Mouse (Mus musculus) retina, embryonic 14.5 days (tissue): Measurements from ENCODE around the gene Gria1.

ENCODE experiments used
- DNase-seq: peaks from one replicate; pipeline ENCODE4 v3.0.0-alpha.2; 2015; ENCODE audit warnings: low spot score

Gria1 gene

GRCm38 (mm10) chr11:57298263-57298662 lies 287.1 kb downstream of the Gria1 start:
- DNase-seq = peak; percentile 81

- DNase-seq = no peak
Observed at GRCm38 (mm10) chr11:57298665-57299064, 287.5 kb downstream of the Gria1 start.

GRCm38 (mm10) chr11:57303602-57304001 lies 292.4 kb downstream of the Gria1 start:
- DNase-seq = no peak

GRCm38 (mm10) chr11:57306116-57306515 lies 294.9 kb downstream of the Gria1 start:
- DNase-seq = no peak

- DNase-seq = no peak
Observed at GRCm38 (mm10) chr11:57306892-57307291, 295.7 kb downstream of the Gria1 start.

GRCm38 (mm10) chr11:57317063-57317462 lies 305.9 kb downstream of the Gria1 start:
- DNase-seq = peak; percentile 38

GRCm38 (mm10) chr11:57317478-57317877 lies 306.3 kb downstream of the Gria1 start:
- DNase-seq = peak; percentile 27

- DNase-seq = no peak
Observed at GRCm38 (mm10) chr11:57319374-57319773, 308.2 kb downstream of the Gria1 start.

- no peak for DNase-seq
Observed at GRCm38 (mm10) chr11:57324099-57324498, 312.9 kb downstream of the Gria1 start.
